Mouse (Mus musculus) c-Kit-positive CD71-positive TER-119-negative erythroid progenitor cells, embryonic 14.5 days (primary cell): ENCODE measurements around the gene Fancd2os.

Experiments used
- DNase-seq: peaks from one replicate; pipeline ENCODE4 v3.0.0-alpha.2; 2013; ENCODE audit warnings: low read depth

Gene Fancd2os

DNA sequence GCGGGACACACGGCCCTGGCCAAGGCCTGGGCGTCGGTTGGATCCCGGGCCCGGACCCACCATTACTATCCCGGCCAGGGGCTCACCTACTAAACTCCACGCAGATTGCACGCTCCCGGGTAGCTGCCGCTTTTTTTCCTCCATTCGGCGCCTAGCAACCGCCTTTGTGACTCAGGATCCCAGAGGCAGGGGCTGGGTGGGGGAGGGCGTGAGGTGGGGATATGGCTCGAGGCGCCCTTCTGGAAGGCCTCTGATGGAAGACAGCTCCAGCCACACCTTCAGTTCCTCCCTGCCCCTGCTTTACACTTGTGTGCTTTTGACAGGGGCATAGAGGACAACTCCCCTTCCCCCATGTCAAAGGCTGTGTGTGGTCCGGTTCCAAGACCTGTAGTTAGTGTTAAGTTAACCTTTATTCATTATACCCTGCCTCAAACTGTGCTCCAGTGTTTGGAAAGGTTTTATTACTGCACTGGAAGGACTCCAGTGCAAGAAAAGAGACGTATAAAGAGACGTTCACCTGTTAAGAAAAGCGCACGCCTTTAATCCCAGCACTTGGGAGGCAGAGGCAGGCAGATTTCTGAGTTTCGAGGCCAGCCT lies at the start of gene Fancd2os:
Gene Fancd2os, minus strand, starts transcription at position 173 of the 597 bp plus-strand sequence.
- no peak for DNase-seq

DNA sequence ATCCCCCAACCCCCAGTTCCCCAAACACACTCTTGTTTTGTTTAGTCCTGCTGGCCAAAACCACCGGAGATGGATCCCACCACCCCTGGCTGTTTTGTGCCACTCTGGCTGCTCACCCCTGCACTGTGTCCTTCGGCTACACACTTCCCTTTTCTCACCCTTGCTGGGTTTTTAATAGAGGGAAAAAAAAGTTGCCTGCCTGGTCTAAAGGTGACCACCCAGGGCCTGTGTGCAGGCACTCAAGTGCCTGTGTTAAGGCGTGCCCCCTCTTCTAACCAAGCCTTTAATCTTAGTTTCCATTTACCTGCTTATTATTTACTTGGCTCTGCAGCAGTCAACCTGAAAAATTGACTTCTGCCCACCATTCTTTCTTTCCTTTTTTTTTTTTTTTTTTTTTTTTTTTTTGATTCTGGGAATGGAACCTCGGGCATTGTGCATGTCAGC lies 49.7 kb upstream of the Fancd2os start:
- DNase-seq = no peak

DNA sequence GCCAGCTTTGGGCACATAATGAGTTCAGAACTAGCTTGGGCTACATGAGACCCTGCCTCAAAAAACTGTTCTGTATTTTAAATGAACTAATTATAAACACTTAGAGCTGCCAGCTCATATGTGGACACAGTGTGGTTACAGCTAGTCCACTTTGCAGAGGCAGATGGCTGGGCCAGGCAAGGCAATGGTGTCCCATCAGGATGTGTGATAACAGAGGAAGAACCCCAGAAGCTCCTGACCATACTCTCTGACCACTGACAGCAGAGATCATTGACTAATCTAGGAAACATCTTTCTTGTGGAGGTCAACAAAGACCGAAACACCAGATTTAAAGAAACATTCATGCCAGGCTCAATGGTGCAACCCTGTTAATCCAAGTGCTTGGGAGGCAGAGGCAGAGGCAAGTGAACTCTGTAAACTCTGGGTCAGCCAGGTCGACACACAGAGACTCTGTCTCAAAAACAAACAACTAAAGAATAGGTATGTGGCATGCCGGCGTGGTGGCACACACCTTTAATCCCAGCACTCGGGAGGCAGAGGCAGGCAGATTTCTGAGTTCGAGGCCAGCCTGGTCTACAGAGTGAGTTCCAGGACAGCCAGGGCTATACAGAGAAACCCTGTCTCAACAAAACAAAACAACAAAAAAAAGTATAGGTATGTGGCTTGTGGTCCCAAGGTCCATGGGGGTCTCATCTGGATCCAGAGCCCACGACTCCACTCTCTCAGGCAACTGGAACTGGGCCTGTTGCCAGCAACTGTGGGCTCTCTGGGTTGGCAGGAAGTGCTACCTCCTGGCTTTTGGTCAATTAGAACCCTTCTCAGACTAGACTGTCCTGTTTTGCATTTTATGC lies 49.1 kb upstream of the Fancd2os start:
- no peak for DNase-seq

DNA sequence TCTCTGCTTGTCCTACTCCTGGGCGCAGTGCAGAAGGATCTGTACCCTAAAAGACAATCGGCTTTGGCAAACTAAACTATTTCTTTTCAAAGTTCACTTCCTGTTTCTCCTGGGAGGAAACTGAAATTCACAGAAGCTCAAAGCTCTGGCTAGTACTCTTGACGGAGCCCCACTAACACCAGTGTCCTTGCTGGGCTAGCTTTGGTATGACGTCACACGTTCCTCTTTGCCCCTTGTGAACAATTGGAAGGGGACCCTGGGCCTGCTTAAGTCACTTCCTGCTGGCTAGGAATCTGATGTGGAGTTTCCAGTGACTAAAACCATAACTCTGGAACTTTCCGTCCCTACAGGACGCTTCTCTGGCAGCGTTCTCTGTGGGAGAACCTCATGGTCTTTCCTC lies 44.3 kb upstream of the Fancd2os start:
- no peak for DNase-seq

DNA sequence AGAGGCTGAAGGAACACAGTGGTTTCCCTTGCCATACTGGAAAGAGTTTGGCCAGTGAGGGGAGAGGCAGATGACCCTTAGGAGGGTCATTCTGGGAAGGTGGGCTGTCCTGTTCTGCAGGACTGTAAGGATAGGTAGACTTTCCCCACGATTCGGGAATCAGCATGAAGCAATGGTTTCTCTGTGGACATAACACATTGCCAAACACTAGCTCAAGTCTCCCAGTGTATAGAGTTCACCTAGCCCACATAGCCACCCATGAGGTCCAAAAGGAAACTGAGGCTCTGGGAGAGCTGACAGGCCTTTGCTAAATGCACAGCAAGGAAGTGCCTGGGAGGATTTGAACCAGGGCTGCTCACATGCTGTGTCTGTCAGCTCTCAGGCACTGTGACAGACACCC lies 43.5 kb upstream of the Fancd2os start:
- DNase-seq = no peak

DNA sequence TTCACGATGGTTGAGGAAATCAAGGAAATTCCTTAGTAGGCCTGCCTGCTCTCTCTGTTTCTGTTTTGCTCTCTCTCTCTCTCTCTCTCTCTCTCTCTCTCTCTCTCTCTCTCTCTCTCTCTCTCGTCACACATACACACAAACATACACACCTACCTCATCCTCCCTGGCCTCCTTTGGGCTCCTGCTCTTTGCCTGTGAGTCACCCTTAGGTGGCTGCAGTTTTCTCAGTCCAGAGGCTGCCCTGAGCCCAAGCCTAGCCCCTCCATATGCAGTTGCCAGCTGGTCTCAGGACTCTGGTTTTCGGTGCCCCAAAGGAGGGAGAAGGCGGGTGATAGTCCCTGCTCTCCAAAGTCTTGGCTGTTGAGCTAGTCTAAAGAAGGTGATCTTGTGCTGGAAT lies 42.5 kb upstream of the Fancd2os start:
- no peak for DNase-seq

DNA sequence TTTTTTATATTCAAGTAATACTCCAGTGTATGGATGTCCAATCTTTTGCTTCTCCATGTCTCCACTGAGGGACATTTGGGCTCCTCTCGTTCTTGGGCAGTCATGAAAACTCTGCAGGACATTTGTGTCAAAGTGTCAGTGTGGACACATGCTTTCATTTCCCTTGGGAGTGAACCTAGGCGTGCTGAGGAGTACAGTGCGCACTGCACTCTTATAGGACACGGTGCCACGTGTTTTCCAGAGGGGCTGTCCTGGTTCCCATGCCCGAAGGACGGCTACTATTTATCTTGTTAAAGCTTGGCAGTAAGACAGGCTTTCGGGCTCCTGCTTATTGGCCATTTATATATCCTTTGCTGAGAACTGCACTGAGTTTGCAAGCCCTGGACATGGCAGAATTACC lies 42.1 kb upstream of the Fancd2os start:
- DNase-seq = no peak

DNA sequence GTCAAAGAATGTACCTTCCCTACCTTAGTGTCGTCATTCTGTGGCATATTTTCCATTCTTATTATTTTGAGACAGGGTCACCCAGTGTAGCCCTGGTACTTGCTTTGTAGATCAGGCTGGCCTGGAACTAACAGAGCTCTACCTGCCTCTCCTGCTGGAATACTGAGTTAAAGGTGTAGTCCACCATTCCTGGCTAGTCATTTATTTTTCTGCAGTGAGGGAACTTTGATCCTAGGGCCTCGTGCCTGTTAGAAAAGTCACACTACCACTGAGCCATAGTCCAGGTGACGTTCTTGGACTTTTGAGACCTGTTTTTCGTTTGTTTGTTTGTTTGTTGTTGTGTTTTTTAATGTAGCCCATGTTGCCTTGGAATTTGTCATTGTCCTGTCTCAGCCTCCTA lies 38.7 kb upstream of the Fancd2os start:
- no peak for DNase-seq

DNA sequence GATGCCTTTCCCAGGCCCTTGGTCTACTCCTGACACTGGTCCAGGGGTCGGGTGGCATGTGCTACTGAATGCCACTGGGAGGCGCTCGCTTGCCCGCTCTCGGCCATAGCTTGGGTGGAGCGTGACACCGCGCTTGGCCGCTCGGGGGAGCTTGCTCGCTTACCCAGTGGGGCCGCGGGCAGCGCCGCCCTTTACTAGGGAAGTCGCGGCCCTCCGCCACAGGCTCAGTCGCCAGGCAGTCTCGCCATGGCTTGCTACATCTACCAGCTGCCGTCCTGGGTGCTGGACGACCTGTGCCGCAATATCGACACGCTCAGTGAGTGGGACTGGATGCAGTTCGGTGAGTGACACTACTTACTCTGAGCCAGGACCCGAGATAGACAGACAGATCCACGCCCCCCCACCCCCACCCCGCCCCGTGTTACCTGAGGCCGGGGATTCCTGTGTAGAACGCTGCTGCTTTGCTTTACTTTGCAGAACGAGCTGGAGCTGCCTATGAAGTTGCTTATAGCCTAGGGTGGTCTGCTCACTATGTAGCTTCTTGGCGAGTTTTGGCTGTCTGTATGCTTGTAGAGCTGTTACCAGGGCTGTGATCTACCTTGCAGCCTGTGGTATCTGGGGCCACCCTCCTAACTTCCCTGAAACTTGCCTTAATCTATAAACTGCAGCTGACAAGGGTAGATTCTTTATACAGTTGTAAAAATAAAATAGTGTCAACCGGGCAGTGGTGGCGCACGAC lies 38.0 kb upstream of the Fancd2os start, which contains the start of gene Irak2:
Gene Irak2, plus strand, starts transcription at position 166 of the 739 bp plus-strand sequence.
- peak; percentile 87 for DNase-seq

DNA sequence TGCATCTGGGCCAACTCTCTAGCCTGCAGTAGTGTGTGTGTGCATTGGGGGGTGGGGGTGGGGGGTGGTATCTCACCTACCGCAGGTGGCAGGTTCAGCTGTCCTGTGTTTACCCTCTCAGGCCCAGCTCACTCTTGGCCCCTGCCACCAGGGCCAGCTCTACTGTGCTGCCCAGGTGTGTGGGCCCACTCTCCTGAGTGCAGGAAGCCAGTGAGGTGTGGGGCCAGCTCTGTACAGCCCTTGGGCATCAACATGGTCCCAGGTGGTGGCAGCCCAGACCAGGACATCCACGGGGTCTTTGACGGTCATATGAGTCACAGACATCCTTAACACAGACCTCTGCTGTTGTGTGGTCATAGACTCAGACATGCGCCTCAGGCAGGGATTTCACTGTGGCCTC lies 32.3 kb upstream of the Fancd2os start:
- no peak for DNase-seq

DNA sequence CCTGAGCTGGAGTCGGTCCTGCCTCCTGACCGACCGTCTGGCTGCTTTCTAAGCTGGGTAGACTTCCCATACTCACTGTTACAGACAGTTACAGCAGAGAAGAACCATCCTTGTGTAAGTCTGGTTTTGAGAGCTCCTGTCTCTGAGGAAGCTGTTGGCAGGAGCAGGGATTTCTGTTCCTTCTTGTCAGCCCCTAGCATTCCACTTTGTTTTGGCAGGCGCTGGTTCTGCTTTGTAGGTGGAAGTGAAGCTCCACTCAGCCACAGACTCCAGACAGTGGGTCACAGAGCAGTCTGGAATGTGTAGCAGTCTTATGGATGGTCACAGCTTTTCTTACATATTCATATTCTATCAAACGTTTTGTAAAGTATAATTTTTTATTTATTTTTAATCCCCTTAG lies 29.8 kb upstream of the Fancd2os start:
- no peak for DNase-seq

DNA sequence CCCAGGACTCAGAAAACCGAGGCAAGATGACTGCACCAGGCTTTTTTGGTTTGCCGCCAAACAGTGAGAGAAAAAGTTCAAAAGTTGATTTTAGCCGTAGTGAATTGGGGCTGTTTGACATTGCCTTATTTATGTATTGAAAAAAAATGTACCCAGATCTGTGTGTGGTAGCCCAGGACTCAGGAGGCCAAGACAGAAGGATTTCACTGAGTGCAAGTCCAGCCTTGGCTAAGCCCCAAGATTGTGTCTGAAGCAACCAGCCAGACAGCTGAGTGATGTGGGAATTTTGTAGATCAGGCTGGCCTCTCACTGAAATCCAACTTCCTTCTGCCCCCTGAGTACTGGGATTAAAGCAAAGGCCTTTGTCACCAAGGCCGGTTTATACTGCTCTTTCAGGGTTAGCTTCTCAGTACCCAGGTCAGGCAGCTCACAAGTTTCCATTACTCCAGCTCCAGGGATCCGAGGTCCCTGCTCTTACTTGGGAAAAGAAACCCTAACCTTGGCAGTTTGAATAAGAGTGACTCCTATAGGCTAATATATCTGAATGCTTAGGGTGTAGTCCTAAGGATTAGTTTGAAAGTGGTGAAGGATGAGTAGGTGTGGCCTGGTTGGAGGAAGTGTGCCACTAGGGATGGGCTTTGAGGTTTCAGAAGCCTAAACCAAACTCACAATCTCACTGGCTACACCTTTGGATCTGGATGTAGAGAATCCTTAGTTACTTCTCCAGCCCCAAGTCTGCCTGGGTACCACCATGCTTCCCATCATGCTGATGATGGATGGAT lies 24.7 kb upstream of the Fancd2os start:
- DNase-seq = no peak

DNA sequence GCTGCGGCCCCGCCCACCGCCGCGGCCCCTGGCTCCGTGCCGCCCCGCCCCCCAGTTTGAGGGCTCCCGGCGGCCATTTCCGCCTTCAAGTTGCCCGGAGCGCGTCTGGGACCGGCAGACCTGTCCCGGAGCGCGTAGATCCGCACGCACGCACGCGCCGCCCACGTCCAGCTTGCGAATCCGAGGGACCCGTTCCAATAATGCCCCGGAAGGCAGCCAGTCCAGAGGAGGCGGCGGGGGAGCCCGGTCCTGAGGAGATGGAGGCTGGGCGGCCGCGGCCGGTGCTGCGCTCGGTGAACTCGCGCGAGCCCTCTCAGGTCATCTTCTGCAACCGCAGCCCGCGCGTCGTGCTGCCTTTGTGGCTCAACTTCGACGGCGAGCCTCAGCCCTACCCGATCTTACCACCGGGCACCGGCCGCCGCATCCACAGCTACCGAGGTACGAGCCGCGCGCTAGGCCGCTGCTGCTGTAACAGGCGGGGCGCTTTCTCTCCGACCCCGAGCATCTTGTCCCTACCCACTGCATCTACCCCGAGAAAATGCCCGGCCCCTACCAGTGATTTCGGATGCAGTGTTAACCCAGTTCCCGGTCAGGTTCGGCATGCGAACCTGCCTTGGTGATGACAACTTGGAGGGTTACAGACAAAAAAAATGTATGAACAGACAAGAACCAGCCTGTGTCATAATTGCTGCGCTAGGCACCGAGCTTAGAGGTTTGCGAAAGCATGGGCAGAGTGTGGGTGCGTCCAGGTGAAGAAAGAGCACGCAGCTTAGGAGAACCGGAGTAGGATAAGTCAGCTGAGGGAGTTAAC lies 23.6 kb upstream of the Fancd2os start, which contains the start of gene Vhl:
Gene Vhl, plus strand, starts transcription at position 19 of the 811 bp plus-strand sequence.
- no peak for DNase-seq

DNA sequence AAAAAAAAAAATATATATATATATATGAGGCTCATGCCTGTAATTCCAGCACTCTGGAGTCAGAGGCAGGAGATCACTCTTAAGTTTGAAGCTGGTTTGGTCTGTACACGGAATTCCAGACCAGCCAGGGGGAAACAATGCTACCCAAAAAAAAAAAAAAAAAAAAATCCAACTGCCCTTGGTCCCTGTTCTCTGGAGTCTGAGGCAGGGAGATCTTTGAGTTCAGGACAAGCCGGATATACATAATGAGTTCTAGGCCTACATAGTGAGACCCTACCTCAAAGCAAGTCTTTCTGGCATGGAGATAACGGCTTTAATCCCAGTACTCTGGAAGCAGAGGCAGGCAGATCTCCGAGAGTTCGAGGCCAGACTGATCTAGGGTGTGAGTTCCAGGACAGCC lies 22.9 kb upstream of the Fancd2os start:
- no peak for DNase-seq

DNA sequence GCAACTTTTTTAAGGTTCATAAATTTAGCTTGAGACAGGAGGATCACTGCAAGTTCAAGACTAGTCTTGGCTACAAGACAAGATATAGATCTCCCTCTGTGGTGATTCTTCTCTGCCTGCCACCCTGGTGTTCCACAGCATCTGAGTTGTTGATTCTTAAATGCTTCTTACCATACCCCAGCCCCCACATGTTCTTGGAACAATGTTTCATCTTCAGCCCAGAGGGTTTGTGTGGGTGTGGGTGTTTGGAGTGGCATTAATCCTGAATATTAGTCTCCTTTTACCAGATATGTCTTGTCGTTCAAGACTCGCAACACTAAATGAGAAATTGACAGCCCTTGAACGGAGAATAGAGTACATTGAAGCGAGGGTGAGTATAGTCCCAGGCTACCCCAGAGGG lies 15.0 kb upstream of the Fancd2os start:
- no peak for DNase-seq

DNA sequence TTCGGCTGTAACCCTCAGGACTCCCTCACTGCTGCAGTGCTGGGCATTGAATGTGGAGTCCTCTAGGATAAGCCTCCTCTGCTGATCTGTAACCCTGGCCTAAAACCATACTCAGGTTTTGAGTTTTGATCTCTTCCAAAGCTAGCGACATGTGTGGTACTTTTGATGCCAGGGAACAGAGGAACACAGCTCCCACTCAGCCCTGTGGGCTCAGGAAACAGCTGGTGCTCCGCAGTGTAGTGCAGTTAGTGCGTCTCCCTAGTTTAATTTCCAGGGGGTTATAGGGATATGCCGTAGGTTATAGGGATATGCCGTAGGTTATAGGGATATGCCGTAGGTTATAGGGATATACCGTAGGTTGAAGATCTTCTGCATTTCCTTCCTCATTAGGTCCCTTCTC lies 14.5 kb upstream of the Fancd2os start:
- no peak for DNase-seq

DNA sequence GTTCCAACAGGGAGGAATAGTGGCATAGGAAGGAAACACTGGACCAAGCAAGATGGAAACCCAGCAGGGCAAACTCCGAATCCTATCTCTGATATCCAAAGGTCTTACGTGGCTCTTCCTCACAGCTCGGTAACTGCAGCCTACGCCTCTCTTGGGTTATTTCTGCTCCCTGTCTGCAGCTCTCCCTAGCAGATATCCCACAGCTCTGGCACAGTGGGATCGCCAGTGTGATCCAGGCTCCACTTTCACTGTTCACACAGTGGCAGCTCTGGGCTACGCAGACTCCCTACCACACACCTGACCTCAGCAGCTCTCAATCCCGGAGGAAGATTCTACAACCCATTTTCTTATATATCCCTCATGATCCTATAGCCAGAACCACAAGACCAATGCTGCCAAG lies 13.6 kb upstream of the Fancd2os start:
- DNase-seq = no peak

DNA sequence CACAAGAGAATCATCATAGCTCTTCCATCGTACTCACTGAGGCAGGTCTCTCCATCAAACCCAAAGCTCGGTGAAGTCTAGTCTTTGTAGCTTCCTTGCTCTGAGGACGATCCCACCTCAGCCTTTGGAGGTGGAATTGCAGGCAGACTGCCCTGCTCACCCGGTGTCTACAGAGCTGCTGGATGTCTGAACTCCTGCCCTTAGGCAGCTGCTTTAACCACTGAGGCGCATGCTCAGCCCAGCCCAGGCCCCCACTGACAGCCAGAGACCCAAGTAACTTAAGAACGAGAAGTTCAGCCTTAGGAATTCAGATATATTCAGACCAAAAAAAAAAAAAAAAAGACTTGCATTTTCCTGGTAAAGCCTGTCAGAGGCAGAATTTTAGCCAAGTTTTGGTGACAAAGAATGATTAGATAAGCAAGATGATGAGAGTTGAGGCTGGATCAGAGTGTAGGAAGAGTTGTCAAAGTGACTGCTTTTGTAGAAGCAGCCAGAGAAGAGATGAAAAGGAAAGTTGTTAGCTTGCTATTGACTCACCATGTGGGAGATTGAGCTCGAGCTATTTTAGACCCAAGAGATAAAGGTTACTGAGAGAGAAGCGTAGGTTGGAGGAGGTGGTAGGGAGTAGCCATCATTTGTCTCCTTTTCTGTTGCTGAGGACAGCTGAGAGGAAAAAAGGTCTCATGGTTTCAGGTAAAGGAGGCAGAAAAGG lies 11.9 kb upstream of the Fancd2os start:
- no peak for DNase-seq

DNA sequence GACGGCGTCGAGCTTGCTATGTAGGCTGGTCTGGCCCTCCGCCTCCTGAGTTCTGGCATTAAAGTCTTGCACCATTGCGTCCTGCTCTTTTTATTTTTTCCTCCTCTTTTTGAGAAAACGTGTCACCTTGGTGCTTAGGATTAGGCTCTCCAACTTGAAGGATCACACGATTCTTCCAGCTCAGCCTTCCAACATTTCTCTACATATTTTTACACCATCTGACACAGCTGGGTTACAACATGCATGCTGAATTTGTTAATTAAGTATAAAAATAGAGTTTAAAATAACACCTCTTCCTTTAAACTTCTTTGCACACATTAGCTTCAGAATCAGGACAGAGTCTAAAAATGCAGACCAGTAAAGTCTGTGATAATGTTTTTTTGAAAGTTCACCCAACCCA lies 8.8 kb upstream of the Fancd2os start:
- DNase-seq = no peak

DNA sequence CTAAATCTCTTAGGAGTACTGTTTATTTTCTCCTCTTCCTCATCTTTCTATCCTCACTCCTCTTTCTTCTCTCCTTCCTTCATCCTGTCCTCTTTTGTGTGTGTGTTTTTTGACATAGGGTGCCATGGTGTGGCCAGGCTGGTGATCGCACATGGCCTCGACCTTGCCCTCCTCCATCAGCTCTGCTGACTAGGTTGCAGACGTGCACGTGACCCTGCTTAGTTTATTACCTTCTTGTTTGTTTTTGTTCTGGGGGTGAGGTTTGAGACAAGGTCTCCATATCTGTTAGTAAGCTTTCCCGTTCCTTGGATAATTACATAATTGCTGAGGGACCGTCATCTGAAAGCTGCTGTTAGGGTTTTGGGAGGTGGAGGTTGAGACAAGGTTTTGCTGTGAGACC lies 8.4 kb upstream of the Fancd2os start:
- DNase-seq = no peak

DNA sequence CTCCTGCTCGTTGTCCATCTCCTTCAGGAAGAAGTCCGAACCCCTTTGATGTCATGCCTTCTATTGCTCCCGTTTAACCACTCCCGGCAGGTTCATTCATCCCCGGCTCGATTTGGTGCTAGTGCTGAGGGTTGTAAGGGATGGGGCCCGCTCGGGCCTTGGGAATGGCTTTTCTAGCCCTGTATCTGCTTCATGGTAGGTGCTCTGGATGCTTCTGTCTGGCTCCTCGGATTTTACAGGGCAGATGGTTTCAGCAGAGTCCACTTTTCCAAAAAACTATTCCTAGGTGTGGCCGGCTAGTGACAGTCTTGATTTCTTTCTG lies 4.7 kb upstream of the Fancd2os start:
- DNase-seq = no peak
